Mouse (Mus musculus) liver, embryonic 16.5 days (tissue): ENCODE measurements around the gene Maats1. TPM values are rescaled to one million over a fixed set of nuclear protein-coding genes. Genes with fewer than 3 reads are reported as not detected.
A peak's percentile ranks its signal among the peaks of the same experiment; 100 is the strongest.
"Not testable (repeated sequence)": the region's sequence is repeated elsewhere in the genome, so short reads cannot be mapped to it uniquely, and the experiment has no call there.

ENCODE experiments used
- ATAC-seq: fragments of 200-750 bp; cut with Nextera tagmentation; 2 replicates; pipeline ENCODE4 v1.8.0; 2017; ENCODE audit warnings: low read depth, mild to moderate bottlenecking, moderate number of reproducible peaks, moderate library complexity
- H3K27ac ChIP-seq: fragments of 300-500 bp; sonication (generic); 2 replicates; pipeline ENCODE4 v1.5.1; 2014; ENCODE audit warnings: mild to moderate bottlenecking, low read length
- H3K27me3 ChIP-seq: fragments of 300-500 bp; sonication (generic); 2 replicates; pipeline ENCODE4 v1.6.1; 2014; ENCODE audit warnings: low read depth, low read length, mixed read lengths; ENCODE audit not compliant: control insufficient read depth, insufficient read depth
- H3K36me3 ChIP-seq: fragments of 300-500 bp; sonication (generic); 2 replicates; pipeline ENCODE4 v1.6.1; 2014; ENCODE audit warnings: mild to moderate bottlenecking; ENCODE audit not compliant: control insufficient read depth, insufficient read depth
- H3K4me1 ChIP-seq: fragments of 300-500 bp; sonication (generic); 2 replicates; pipeline ENCODE4 v1.6.1; 2014; ENCODE audit warnings: low read depth, low read length, mixed read lengths; ENCODE audit not compliant: control insufficient read depth
- H3K4me2 ChIP-seq: fragments of 300-500 bp; sonication (generic); 2 replicates; pipeline ENCODE4 v1.6.1; 2014; ENCODE audit warnings: low read depth, low read length, mixed read lengths
- H3K4me3 ChIP-seq: fragments of 300-500 bp; sonication (generic); 2 replicates; pipeline ENCODE4 v1.5.1; 2014; ENCODE audit warnings: low read depth, mild to moderate bottlenecking, low read length
- H3K9ac ChIP-seq: fragments of 300-500 bp; sonication (generic); 2 replicates; pipeline ENCODE4 v1.6.1; 2014; ENCODE audit warnings: low read depth, low read length
- H3K9me3 ChIP-seq: fragments of 300-500 bp; sonication (generic); replicated peaks from 2 replicates; pipeline ENCODE4 v1.6.1; 2016; ENCODE audit warnings: low read length; ENCODE audit not compliant: control insufficient read depth
- WGBS: fragments of 180-500 bp; shearing (Covaris S2); extraction: QIAGEN DNeasy Blood & Tissue Kit; methylation state at CpG from one replicate; pipeline ENCODE4 v1.1.7; 2014; ENCODE audit not compliant: insufficient replicate concordance; 5-methylcytosine and 5-hydroxymethylcytosine counted together
- polyA plus RNA-seq: library from polyadenylated mRNA; unstranded; fragments of >200 nt; fragmentation: Nextera tagmentation; extraction: Ambion mirVana; gene quantifications from 2 replicates; pipeline ENCODE4 v1.2.1, GENCODE M21; 2015

Gene Maats1
- polyA plus RNA-seq, 1 experiment from 2014 or later, result 0.06 TPM

GRCm38 (mm10) chr16:38346529-38347325 lies 4.8 kb upstream of the Maats1 start, which contains the start of the genes Cox17 and Gm21987:
Gene Cox17, plus strand, starts transcription at chr16:38346991.
Gene Gm21987, plus strand, starts transcription at chr16:38347040.
- Histone ChIP-seq H3K36me3 (peaks cover 26% of the 10 kb centered on the region), H3K27me3 (no peaks in the 10 kb centered on the region), H3K4me1 (peaks cover 40% of the 10 kb centered on the region), H3K27ac (peak within 1 kb of the TSS; percentile 91), H3K4me3 (peak within 1 kb of the TSS; percentile 96), H3K9ac (peak within 1 kb of the TSS; percentile 95), H3K4me2 (peak within 1 kb of the TSS; percentile 80), H3K9me3 (no peaks in the 10 kb centered on the region)
- WGBS, result 2% methylated on average over 35 of the region's 35 CpGs
- ATAC-seq, result peak; percentile 94

- Histone ChIP-seq H3K4me1 (peaks cover 33% of the 10 kb centered on the region), H3K9me3 (no peaks in the 10 kb centered on the region), H3K4me2 (no peak overlapping the region), H3K9ac (no peak overlapping the region), H3K27me3 (no peaks in the 10 kb centered on the region), H3K4me3 (no peak overlapping the region), H3K36me3 (peaks cover 11% of the 10 kb centered on the region), H3K27ac (no peak overlapping the region)
- WGBS, result 68% methylated on average over 3 of the region's 3 CpGs
- ATAC-seq, result no peak
These were observed 3.2 kb upstream of the Maats1 start for GRCm38 (mm10) chr16:38344941-38345725.

GRCm38 (mm10) chr16:38338077-38338476 lies 3.9 kb downstream of the Maats1 start:
- H3K9me3 ChIP-seq, H3K27me3 ChIP-seq, H3K9ac ChIP-seq, H3K4me3 ChIP-seq, H3K27ac ChIP-seq, H3K36me3 ChIP-seq, H3K4me1 ChIP-seq, ATAC-seq, H3K4me2 ChIP-seq: not testable (repeated sequence)
- 71% methylated on average over 4 of the region's 4 CpGs for WGBS

GRCm38 (mm10) chr16:38334431-38334830 lies 7.5 kb downstream of the Maats1 start:
- Histone ChIP-seq H3K9ac (no peak overlapping the region), H3K4me3 (no peak overlapping the region), H3K9me3 (no peaks in the 10 kb centered on the region; the same call in 1 of the 2 replicates), H3K4me2 (no peak overlapping the region), H3K36me3 (no peaks in the 10 kb centered on the region), H3K27me3 (no peaks in the 10 kb centered on the region), H3K27ac (no peak overlapping the region), H3K4me1 (no peaks in the 10 kb centered on the region; the same call in none of the 2 replicates)
- ATAC-seq, result no peak
- WGBS, result 55% methylated on average over 6 of the region's 6 CpGs

GRCm38 (mm10) chr16:38329340-38329739 lies 12.6 kb downstream of the Maats1 start:
- H3K4me1 ChIP-seq, result no peaks in the 10 kb centered on the region; the same call in none of the 2 replicates
- H3K36me3 ChIP-seq, result no peaks in the 10 kb centered on the region
- no peak for ATAC-seq
- 72% methylated on average over 3 of the region's 3 CpGs for WGBS
- H3K9ac ChIP-seq, result no peak overlapping the region
- no peak overlapping the region for H3K4me3 ChIP-seq
- H3K27me3 ChIP-seq, result no peaks in the 10 kb centered on the region
- H3K9me3 ChIP-seq, result no peaks in the 10 kb centered on the region; the same call in 1 of the 2 replicates
- no peak overlapping the region for H3K4me2 ChIP-seq
- H3K27ac ChIP-seq, result no peak overlapping the region

GRCm38 (mm10) chr16:38326778-38327397 lies 15.1 kb downstream of the Maats1 start:
- Histone ChIP-seq H3K27me3 (no peaks in the 10 kb centered on the region), H3K9ac (no peak overlapping the region), H3K36me3 (no peaks in the 10 kb centered on the region), H3K4me3 (no peak overlapping the region), H3K9me3 (no peaks in the 10 kb centered on the region; the same call in 1 of the 2 replicates), H3K4me2 (no peak overlapping the region), H3K27ac (no peak overlapping the region), H3K4me1 (no peaks in the 10 kb centered on the region)
- ATAC-seq, result no peak
- 72% methylated on average over 11 of the region's 11 CpGs for WGBS

GRCm38 (mm10) chr16:38324311-38324710 lies 17.6 kb downstream of the Maats1 start:
- Histone ChIP-seq H3K27me3 (no peaks in the 10 kb centered on the region), H3K36me3 (no peaks in the 10 kb centered on the region), H3K9ac (no peak overlapping the region), H3K4me3 (no peak overlapping the region), H3K4me1 (no peaks in the 10 kb centered on the region), H3K27ac (no peak overlapping the region), H3K9me3 (no peaks in the 10 kb centered on the region; the same call in 1 of the 2 replicates), H3K4me2 (no peak overlapping the region)
- no peak for ATAC-seq
- 78% methylated on average over 15 of the region's 15 CpGs for WGBS

GRCm38 (mm10) chr16:38321452-38321935 lies 20.4 kb downstream of the Maats1 start:
- H3K9me3 ChIP-seq, result no peaks in the 10 kb centered on the region
- no peak for ATAC-seq
- H3K27ac ChIP-seq, result no peak overlapping the region
- no peaks in the 10 kb centered on the region for H3K27me3 ChIP-seq
- H3K4me2 ChIP-seq, result no peak overlapping the region
- no peaks in the 10 kb centered on the region for H3K4me1 ChIP-seq
- no peak overlapping the region for H3K4me3 ChIP-seq
- H3K9ac ChIP-seq, result no peak overlapping the region
- 23% methylated on average over 17 of the region's 17 CpGs for WGBS
- no peaks in the 10 kb centered on the region for H3K36me3 ChIP-seq
